ENCODE assay signal across 8 mouse cellular contexts in the genomic region with DNA sequence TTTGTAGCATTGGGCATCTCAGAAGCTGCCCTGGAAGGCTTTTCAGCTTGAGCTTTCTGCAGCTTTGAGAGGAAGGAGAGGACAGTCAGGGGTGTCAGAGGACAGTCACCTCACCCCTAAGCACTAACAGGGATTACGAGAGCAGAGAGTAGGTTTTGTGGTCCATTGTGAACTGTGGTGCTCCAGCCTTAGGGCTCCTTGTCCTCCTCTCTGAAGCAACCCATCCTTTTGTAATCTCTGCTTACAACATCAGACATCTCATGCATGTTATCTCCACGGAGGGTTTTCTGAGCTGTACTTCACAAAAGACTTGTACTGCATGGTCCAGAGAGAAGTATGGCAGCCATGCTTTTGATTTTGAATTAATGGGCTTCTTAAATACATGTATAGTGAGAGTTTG. TPM values are rescaled to one million over a fixed set of nuclear protein-coding genes. Genes with fewer than 3 reads are reported as not detected.
DNase-seq lines count a peak whose midpoint lies in the region; ATAC-seq and TF ChIP-seq lines count a peak whose summit lies in the region.

No protein-coding gene starts in this region.

- H3K4me3 ChIP-seq in E14TG2a.4 (replicated peaks; ENCODE audit: low read length): peak overlapping the region; percentile 96; the same call in 1 of the 2 replicates
- peak overlapping the region; percentile 38 for H3K4me3 ChIP-seq in bone marrow, adult 2 months (replicated peaks; ENCODE audit: control insufficient read depth, low read depth, low read length)
- H3K4me3 ChIP-seq in hindbrain, embryonic 12.5 days: peak overlapping the region; percentile 91; the same call in 1 of the 2 replicates

- peaks cover 41% of the 10 kb centered on the region for H3K36me3 ChIP-seq in E14TG2a.4 (ENCODE audit: insufficient read depth, low read length)
- H3K36me3 ChIP-seq in hindbrain, embryonic 12.5 days: peaks cover 15% of the 10 kb centered on the region

- TF ChIP-seq CTCF in E14TG2a.4 (conservative IDR thresholded peaks at IDR 0.05; ENCODE audit: low read length): no peak
- TF ChIP-seq CTCF in bone marrow, adult 2 months (IDR thresholded peaks at IDR 0.05; ENCODE audit: control insufficient read depth, insufficient read depth, low read length): no peak

- 21% methylated on average over 2 of the region's 2 CpGs for WGBS in bone marrow, adult 2 months
- WGBS in hindbrain, embryonic 12.5 days: 83% methylated on average over 2 of the region's 2 CpGs

- no peak for DNase-seq in adrenal gland, postnatal 25 days
- DNase-seq in retina, embryonic 14.5 days (ENCODE audit: low spot score): no peak
- DNase-seq in MN1 (ENCODE audit: low spot score): no peak
- DNase-seq in right cerebral cortex, postnatal 4 days: no peak

- no peaks in the 10 kb centered on the region for H3K9me3 ChIP-seq in E14TG2a.4 (ENCODE audit: low read length)
- no peaks in the 10 kb centered on the region for H3K9me3 ChIP-seq in hindbrain, embryonic 12.5 days (replicated peaks)

- 0 out of 2 replicates have a peak overlapping the region, but pooled peaks have one; percentile 56 for H3K27ac ChIP-seq in bone marrow, adult 2 months (ENCODE audit: control insufficient read depth, insufficient read depth, low read depth, low read length, poor library complexity)
- H3K27ac ChIP-seq in hindbrain, embryonic 12.5 days: no peak overlapping the region

- peak overlapping the region; percentile 93 for H3K4me2 ChIP-seq in hindbrain, embryonic 12.5 days (replicated peaks)

- ATAC-seq in hindbrain, embryonic 12.5 days (ENCODE audit: low FRiP score): no peak
- ATAC-seq in megakaryocyte progenitor cell, adult 5-6 weeks (replicated peaks; ENCODE audit: poor library complexity): peak; percentile 8; the same call in 1 of the 2 replicates

- peaks cover 43% of the 10 kb centered on the region for H3K4me1 ChIP-seq in E14TG2a.4 (replicated peaks; ENCODE audit: low read depth, low read length)
- peaks cover 3% of the 10 kb centered on the region; the same call in 1 of the 2 replicates for H3K4me1 ChIP-seq in bone marrow, adult 2 months (ENCODE audit: control insufficient read depth, insufficient read depth, low read length)
- H3K4me1 ChIP-seq in hindbrain, embryonic 12.5 days: peaks cover 18% of the 10 kb centered on the region

- no peaks in the 10 kb centered on the region for H3K27me3 ChIP-seq in E14TG2a.4 (ENCODE audit: insufficient read depth, low read length)
- H3K27me3 ChIP-seq in hindbrain, embryonic 12.5 days: peaks cover 2% of the 10 kb centered on the region; the same call in 1 of the 2 replicates

- no peak overlapping the region; the same call in 1 of the 2 replicates for H3K9ac ChIP-seq in hindbrain, embryonic 12.5 days

- no peak for TF ChIP-seq POLR2A in bone marrow, adult 2 months (IDR thresholded peaks at IDR 0.05; ENCODE audit: borderline replicate concordance, control insufficient read depth, low read depth, low read length)

RNA-seq across cellular contexts. Expression of a gene that starts 1.5 kb away (rescaled TPM):
- polyA plus RNA-seq in bone marrow, adult 2 months (2011; ENCODE audit: insufficient read depth, insufficient read length, low replicate concordance, missing spikeins): 25.3 and 43.9 TPM in 2 replicates
- polyA plus RNA-seq in hindbrain, embryonic 12.5 days (2016; fragmentation: Nextera tagmentation; extraction: Ambion mirVana): 35.3 and 35.8 TPM in 2 replicates
- total RNA-seq in megakaryocyte progenitor cell, adult 5-6 weeks (2015): 38.6 and 39.3 TPM in 2 replicates
- 53.2 and 57.4 TPM in 2 replicates for total RNA-seq in megakaryocyte progenitor cell, adult 5-6 weeks (2017)
- 60.0 and 64.7 TPM in 2 replicates for total RNA-seq in adrenal gland, postnatal 25 days (2021)

RNA-seq across cellular contexts. Expression of a gene that starts 4.9 kb away (rescaled TPM):
- 1.1 and 1.3 TPM in 2 replicates for polyA plus RNA-seq in bone marrow, adult 2 months (2011; ENCODE audit: insufficient read depth, insufficient read length, low replicate concordance, missing spikeins)
- 0.19 and 0.38 TPM in 2 replicates for polyA plus RNA-seq in hindbrain, embryonic 12.5 days (2016; fragmentation: Nextera tagmentation; extraction: Ambion mirVana)
- total RNA-seq in megakaryocyte progenitor cell, adult 5-6 weeks (2015): not detected in 2 replicates
- total RNA-seq in megakaryocyte progenitor cell, adult 5-6 weeks (2017): not detected in 2 replicates
- 0.15 and 1.9 TPM in 2 replicates for total RNA-seq in adrenal gland, postnatal 25 days (2021)

Comparison
In these comparisons a context has a peak if more than half of its experiments do, and no peak if none do; other contexts are left out.
1. H3K4me3 ChIP-seq: peak in every context shown above with its lines; median percentile 96 in E14TG2a.4; 91 in hindbrain, embryonic 12.5 days; 38 in bone marrow, adult 2 months.